Mouse (Mus musculus) liver, embryonic 14.5 days (tissue): ENCODE results near the gene Tert.

Source experiments
- CTCF ChIP-seq: IDR thresholded peaks from 2 replicates; pipeline ENCODE4 v1.5.1; 2016; ENCODE audit warnings: antibody characterized with exemption, low read depth, control low read depth
- EP300 ChIP-seq: IDR thresholded peaks from 2 replicates; pipeline ENCODE4 v1.6.1; 2016; ENCODE audit warnings: antibody characterized with exemption, low read depth

DNA sequence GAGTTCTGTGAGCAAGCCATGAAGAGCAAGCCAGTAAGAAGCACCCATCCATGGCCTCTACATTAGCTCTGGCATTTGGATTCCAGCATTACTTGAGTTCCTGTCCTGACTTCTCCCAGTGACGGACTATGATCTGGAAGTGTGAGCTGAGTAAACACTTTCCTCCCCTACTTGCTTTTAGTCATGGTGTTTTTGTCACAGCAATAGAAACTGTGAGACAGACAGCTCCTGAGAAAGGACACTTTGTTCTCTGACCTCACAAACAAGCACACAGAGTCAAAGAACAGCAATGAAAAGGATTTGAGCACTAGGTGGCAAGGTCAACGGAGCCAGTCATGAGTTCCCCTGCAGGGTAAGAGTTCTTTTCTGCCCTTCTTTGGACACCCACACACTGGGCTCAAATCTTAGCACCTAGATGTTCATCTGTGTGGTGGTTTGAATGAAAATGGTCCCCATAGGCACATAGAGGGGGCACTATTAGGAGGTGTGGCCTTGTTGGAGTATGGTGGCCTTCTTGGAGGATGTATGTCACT is 33.5 kb downstream of the Tert start:
- TF ChIP-seq EP300 (no peak), CTCF (no peak)
